Mouse (Mus musculus): ENCODE measurements around the gene Agtpbp1. TPM values are rescaled to one million over a fixed set of nuclear protein-coding genes. Genes with fewer than 3 reads are reported as not detected.

Gene Agtpbp1
- total and polyA plus RNA-seq, 3 experiments: 24.2 to 117 (median 33.7) TPM

DNA sequence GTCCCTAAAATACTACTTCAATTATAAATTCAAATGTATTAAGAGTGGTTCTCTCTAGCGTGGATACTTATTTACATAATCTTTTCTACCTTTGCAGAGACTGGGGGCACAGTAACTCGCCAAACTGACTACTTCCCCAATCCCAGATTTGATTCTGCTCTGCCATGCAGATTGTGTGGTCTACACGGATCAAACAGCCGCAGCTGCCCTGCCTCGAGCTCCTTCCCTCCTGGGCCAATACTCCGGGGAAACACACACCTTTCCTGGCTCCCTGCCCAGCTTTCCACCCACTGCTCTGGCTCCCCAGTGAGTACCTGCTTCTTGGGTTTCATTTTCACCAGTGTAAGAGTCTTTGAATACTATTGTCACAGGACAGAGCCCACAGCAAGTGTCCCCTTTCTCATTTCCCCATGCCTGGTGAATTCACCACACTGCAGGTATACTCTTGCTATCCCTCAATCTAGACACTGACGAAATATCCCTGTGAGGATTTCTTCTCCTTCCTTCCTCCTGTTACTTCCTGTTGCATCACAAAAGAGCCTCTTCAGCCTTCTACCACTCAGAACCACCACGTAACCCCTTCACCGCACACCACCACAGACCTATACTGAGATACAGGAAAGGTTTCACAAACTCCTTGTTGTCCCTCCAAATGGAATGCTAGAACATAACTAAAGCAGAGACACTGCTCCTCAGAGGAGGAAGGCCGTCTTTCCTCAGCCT is 75.2 kb downstream of the Agtpbp1 start:
- no peaks in the 10 kb centered on the region for H3K79me2 ChIP-seq (ENCODE audit: control insufficient read depth, insufficient read depth, low read length, poor library complexity)
- H3K4me3 ChIP-seq (ENCODE audit: control insufficient read depth in 1 of 2, insufficient read depth in 1 of 2, low read depth in 2 of 2, low read length in 2 of 2): no peak overlapping the region
- no peak overlapping the region for H3K9ac ChIP-seq (ENCODE audit: control insufficient read depth, low read depth, low read length, poor library complexity, severe bottlenecking)
- no peaks in the 10 kb centered on the region for H3K9me3 ChIP-seq (replicated peaks; ENCODE audit: insufficient read depth, low read length)
- H3K4me1 ChIP-seq (ENCODE audit: control insufficient read depth in 1 of 2, insufficient read depth in 2 of 2, low read length in 2 of 2): peaks cover 0 to 3% of the 10 kb centered on the region in 2 experiments; a peak in 2 of 4 replicates
- H3K27me3 ChIP-seq (ENCODE audit: control insufficient read depth in 1 of 2, insufficient read depth in 2 of 2, low read length in 2 of 2): no peaks in the 10 kb centered on the region
- no peak for TF ChIP-seq HCFC1 (IDR thresholded peaks at IDR 0.05; ENCODE audit: low read depth, low read length)
- TF ChIP-seq RAD21 (IDR thresholded peaks at IDR 0.05; ENCODE audit: low read depth, low read length): no peak
- TF ChIP-seq NRF1 (IDR thresholded peaks at IDR 0.05; ENCODE audit: insufficient read depth, low read depth, low read length, poor library complexity, severe bottlenecking): no peak
- no peak for TF ChIP-seq ETS1 (IDR thresholded peaks at IDR 0.05; ENCODE audit: low read depth, low read length)
- TF ChIP-seq UBTF (IDR thresholded peaks at IDR 0.05; ENCODE audit: borderline replicate concordance, insufficient read depth, low read depth, low read length): no peak
- TF ChIP-seq CTCF (IDR thresholded peaks at IDR 0.05 in 2 of 3, conservative IDR thresholded peaks at IDR 0.05 in 1 of 3; ENCODE audit: control insufficient read depth in 1 of 3, insufficient read depth in 1 of 3, low read depth in 2 of 3, low read length in 3 of 3, poor library complexity in 1 of 3, severe bottlenecking in 1 of 3): no peak
- TF ChIP-seq POLR2A (IDR thresholded peaks at IDR 0.05; ENCODE audit: control insufficient read depth in 1 of 2, insufficient read depth in 1 of 2, low read depth in 1 of 2, low read length in 2 of 2, poor library complexity in 1 of 2): no peak
- H3K27ac ChIP-seq (ENCODE audit: control insufficient read depth, low read depth, low read length): no peak overlapping the region; the same call in 1 of the 2 replicates
- peak; percentile 21 for DNase-seq (ENCODE audit: low read depth, low spot score)
- H3K36me3 ChIP-seq (ENCODE audit: control insufficient read depth in 1 of 2, insufficient read depth in 2 of 2, low read length in 2 of 2): peaks cover 6 to 7% of the 10 kb centered on the region in 2 experiments

DNA sequence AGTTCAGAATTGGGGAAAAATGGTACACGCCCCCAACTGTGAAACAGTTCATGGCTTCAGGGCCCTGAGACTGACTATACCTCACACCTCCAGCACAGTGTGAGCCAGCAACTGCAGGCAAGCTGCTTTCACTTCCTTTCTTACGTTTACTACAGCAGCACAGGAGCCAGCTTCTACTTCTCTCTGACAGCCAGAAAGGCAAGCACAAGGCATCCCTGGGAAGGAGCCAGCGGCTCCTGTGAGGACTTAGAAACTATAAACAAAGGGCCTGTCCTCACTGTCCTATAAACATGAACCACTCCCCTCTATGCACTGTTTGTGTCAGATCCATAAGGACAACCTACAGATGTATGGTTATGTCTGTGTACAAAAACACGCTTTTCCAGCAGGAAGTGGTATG is 76.4 kb downstream of the Agtpbp1 start:
- no peak for DNase-seq (ENCODE audit: low read depth, low spot score)
- no peak for TF ChIP-seq MAFK (IDR thresholded peaks at IDR 0.05; ENCODE audit: borderline replicate concordance, low read depth, low read length)
- TF ChIP-seq UBTF (IDR thresholded peaks at IDR 0.05; ENCODE audit: borderline replicate concordance, insufficient read depth, low read depth, low read length): no peak
- TF ChIP-seq ETS1 (IDR thresholded peaks at IDR 0.05; ENCODE audit: low read depth, low read length): no peak
- TF ChIP-seq HCFC1 (IDR thresholded peaks at IDR 0.05; ENCODE audit: low read depth, low read length): no peak
- no peak for TF ChIP-seq POLR2AphosphoS5 (IDR thresholded peaks at IDR 0.05; ENCODE audit: borderline replicate concordance, low read depth, low read length)
- TF ChIP-seq MYC (IDR thresholded peaks at IDR 0.05; ENCODE audit: low read depth, low read length): no peak
- TF ChIP-seq ELF1 (IDR thresholded peaks at IDR 0.05; ENCODE audit: low read depth, low read length): no peak
- TF ChIP-seq RAD21 (IDR thresholded peaks at IDR 0.05; ENCODE audit: low read depth, low read length): no peak
- TF ChIP-seq ZNF384 (IDR thresholded peaks at IDR 0.05; ENCODE audit: low read depth, low read length): no peak
- no peak for TF ChIP-seq USF1 (IDR thresholded peaks at IDR 0.05; ENCODE audit: low read depth, low read length)
- no peak for TF ChIP-seq GATA1 (IDR thresholded peaks at IDR 0.05; ENCODE audit: low read depth, low read length)
- TF ChIP-seq CHD1 (IDR thresholded peaks at IDR 0.05; ENCODE audit: low read depth, low read length): no peak
- no peak for TF ChIP-seq GABPA (IDR thresholded peaks at IDR 0.05; ENCODE audit: low read depth, low read length)
- TF ChIP-seq MYB (IDR thresholded peaks at IDR 0.05; ENCODE audit: low read depth, low read length): no peak
- H3K4me1 ChIP-seq (ENCODE audit: control insufficient read depth in 1 of 2, insufficient read depth in 2 of 2, low read length in 2 of 2): peaks cover 0 to 3% of the 10 kb centered on the region in 2 experiments; a peak in 2 of 4 replicates
- no peak overlapping the region for H3K9ac ChIP-seq (ENCODE audit: control insufficient read depth, low read depth, low read length, poor library complexity, severe bottlenecking)
- H3K27me3 ChIP-seq (ENCODE audit: control insufficient read depth in 1 of 2, insufficient read depth in 2 of 2, low read length in 2 of 2): no peaks in the 10 kb centered on the region
- no peaks in the 10 kb centered on the region for H3K9me3 ChIP-seq (replicated peaks; ENCODE audit: insufficient read depth, low read length)
- no peaks in the 10 kb centered on the region for H3K79me2 ChIP-seq (ENCODE audit: control insufficient read depth, insufficient read depth, low read length, poor library complexity)
- H3K4me3 ChIP-seq (ENCODE audit: control insufficient read depth in 1 of 2, insufficient read depth in 1 of 2, low read depth in 2 of 2, low read length in 2 of 2): no peak overlapping the region
- H3K36me3 ChIP-seq (ENCODE audit: control insufficient read depth in 1 of 2, insufficient read depth in 2 of 2, low read length in 2 of 2): peaks cover 6 to 7% of the 10 kb centered on the region in 2 experiments
- H3K27ac ChIP-seq (ENCODE audit: control insufficient read depth, low read depth, low read length): no peak overlapping the region
